Mouse (Mus musculus): ENCODE results near the gene Nop10.
"Not testable (repeated sequence)": the region's sequence is repeated elsewhere in the genome, so short reads cannot be mapped to it uniquely, and the experiment has no call there.

The Nop10 gene

DNA sequence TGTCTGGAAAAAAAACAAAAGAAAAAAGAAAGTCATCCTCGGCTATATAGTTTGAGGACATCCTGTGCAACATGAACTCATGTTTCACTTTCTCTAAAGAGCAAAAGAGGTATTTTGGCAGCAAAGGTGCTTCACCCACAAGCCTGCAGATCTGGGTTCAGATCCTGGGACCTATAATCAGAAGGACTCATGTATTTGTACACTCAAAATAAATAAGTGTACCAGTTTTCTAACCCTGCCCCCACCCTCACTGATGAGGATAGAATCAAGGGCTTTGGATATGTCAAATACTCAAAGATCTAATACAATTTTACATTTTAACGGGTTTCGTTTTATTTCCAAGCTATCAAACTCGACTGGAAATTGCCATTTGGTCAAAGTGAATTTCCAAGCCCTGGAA lies 2.6 kb downstream of the Nop10 start:
- no peak for DNase-seq (ENCODE audit: low spot score in 2 of 2)

DNA sequence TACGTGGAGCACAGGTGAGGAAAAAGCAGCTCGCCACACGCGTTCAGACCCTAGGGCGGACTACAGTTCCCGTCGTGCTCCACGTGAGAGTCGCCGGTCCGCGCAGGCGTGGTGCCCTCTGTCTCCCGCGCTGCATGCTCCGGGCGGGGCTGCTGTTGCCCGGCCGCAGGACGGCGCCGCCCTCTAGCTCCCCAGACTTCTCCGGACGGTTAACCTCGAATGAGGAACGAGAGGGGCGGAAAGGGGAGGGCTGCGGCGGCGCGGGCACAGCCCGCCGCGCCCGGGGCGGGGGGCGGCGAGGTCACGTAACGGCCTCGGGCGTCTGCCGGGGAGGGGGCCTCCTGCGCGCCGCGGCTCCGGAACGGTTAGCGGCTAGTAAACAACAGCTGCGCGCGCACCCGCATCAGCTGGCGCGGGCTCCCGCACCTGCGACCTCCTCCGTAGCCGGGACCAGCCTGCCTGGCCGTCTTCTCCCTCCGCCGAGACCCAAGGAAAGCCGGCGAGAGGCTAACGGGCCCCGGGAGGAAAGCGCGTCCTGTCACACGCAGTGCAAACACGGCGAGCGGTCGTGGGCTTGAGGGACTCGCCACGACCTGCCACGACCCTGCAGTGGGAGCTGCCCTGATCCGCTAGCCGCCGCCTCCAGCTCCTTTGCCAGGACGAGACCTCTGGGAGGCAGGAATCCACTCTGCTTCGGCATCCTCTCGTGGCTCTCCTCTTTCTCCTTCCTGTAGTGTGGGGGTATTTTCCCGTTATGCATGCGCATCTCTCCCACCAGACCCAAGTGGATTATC lies 3.9 kb downstream of the Nop10 start, which contains the start of gene Slc12a6:
TSS of gene Slc12a6 (plus strand) at position 378 of the 794 bp plus-strand sequence.
- peak; percentile 83 to 87 for DNase-seq (ENCODE audit: low spot score in 2 of 2)

DNA sequence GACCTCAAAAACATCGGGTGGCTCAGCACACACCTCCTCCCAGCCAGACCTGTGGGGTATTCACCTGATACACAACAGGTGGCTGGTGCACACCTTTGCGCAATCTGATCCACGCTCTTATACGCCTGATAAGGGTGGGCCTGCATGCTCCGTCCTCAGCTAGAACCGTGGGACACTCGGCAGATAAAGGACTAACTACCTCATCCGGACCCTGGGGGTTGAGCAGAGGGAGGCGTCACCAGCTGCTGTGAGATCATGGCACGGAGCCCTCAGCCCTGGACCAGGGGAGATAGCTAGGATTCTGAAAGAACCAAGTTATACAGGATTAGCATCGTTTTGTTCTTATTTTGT lies 4.5 kb downstream of the Nop10 start, which contains the start of gene Gm21985:
TSS of gene Gm21985 (plus strand) at position 73 of the 351 bp plus-strand sequence.
- peak; percentile 46 to 49 for DNase-seq (ENCODE audit: low spot score in 2 of 2)

DNA sequence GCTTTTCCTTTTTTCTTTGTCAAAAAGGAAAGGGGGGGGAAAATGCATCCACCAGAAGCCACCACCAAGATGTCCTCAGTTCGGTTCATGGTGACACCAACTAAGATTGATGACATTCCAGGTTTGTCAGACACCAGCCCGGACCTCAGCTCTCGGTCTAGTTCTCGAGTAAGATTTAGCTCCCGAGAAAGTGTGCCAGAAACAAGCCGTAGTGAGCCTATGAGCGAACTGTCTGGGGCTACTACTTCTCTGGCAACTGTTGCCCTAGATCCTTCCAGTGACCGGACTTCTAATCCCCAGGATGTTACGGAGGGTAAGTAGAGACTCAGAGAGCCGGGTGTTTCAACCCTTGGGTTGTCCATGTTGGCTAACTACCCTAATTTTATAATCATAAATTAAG lies 5.1 kb downstream of the Nop10 start:
- DNase-seq (ENCODE audit: low spot score in 2 of 2), result no peak

DNA sequence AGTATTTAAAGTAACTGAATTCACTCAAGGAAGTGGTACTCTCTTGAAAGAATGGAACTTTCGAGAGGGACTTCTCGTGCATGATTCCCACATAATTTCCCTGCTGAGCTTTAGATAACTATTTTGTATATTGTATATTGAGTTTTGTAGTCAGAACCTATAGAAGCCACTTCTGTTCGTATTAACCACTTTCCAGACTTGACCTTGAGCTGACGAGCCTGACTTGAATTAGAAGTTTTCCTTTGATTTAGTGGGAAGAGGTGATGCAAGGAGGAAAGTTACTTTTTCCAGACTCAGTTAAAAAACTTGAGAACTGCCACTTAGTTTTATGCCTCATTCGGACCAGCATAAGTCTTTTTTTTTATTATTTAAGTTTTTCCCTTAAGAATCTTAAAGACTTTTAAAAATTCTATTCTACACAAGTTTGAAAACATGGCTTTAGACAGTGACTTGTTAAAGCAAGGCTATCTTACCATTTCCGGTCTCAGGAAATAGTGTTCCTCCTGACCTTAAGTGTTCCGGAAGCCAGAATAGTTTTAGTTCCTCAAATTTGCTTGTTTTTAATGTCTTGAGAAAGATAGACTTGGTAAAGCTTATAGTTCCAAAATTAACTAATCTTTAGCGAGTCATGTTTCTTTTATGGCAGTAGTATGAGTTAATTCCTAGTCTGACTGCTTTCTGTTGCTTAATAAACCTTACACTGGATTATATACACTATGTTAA lies 6.0 kb downstream of the Nop10 start:
- DNase-seq (ENCODE audit: low spot score in 2 of 2), result no peak

DNA sequence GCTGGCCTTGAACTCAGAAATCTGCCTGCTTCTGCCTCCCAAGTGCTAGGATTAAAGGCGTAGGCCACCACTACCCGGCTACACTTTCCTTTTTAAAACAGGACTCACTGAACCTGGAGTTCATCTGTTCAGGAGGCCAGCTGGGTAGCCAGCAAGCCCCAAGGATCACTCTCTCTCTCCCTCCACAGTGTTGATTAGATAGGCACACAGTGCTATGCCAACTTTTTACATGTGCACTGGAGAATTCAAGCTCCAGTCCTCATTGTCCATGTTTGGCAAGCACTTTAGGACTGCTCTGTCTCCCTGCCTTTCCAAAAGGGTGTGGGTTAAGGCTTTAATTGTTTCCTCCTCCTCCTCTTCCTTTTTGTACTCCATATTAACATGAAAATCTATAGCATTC lies 8.3 kb downstream of the Nop10 start:
- no peak for DNase-seq (ENCODE audit: low spot score in 2 of 2)

DNA sequence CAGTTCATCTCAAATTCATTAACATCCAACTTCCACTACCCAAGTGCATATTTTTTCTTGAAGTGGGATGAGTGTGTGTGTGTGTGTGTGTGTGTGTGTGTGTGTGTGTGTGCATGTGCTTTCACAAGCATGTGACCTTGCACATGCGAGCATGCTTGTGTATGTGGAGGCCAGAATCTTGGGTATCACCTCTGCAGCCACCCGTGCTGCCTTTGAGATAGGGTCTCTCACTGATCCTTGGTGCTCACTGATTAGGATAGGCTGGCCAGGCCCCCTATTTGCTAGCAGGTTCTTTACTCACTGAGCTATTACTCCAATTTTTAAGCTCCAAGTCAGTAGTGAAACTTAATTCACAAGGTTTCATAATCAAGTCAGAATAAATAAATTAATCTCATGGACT lies 11.2 kb downstream of the Nop10 start:
- no peak for DNase-seq (ENCODE audit: low spot score in 2 of 2)

DNA sequence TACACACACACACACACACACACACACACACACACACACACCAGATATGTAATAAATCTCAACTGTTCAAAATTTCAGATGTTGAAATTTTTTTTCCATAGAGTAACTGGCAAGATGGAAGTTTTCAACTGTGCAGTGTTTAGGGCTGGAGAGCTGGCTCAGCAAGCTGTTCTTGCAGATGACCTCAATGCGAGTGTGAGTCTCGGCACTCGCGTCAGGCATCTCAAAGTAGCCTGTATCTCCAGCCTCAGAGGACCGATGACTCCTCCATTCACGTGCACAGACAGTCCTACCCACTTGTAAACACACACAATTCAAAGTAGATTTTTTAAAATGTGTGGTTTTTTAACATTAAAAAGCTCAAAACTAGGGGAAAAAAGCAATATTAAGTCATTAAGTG lies 11.7 kb downstream of the Nop10 start:
- no peak for DNase-seq (ENCODE audit: low spot score in 2 of 2)

DNA sequence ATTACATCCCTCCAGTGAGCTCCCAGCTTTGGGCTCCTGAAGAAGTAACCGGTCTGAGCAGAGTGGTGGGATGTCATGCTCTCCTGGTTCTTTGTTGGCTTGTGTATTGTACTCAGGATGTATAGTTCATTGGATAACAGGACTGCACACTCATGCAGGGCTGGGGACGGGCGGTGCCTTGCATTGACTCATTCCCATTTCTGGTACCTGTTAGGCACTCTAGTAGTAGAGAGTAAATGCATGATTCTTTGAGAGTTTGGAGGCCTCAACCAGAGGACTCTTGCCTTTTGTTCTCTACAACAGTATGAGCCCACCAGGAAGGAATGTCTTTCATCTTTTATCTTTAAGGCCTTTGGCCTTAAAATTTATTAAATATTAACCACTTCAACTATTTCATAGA lies 15.1 kb downstream of the Nop10 start:
- no peak for DNase-seq (ENCODE audit: low spot score in 2 of 2)

DNA sequence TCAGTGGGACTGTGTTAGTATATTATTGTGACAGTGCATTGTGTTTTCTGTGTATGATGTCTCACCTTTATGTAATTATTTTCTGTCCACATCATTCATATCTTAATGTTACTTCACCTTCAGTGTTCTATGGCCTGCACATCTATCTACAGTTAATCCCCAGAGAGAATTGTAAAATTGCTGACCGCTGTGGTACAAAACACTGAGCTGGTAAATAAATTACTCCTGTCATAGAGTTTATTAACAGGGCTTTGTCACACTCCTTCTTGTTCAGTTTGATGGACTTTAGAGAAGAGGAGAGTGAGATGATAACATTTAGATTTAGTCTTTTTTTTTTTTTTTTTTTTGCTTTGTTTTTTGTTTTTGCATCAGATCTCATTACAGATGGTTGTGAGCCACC lies 21.1 kb downstream of the Nop10 start:
- no peak for DNase-seq (ENCODE audit: low spot score in 2 of 2)

DNA sequence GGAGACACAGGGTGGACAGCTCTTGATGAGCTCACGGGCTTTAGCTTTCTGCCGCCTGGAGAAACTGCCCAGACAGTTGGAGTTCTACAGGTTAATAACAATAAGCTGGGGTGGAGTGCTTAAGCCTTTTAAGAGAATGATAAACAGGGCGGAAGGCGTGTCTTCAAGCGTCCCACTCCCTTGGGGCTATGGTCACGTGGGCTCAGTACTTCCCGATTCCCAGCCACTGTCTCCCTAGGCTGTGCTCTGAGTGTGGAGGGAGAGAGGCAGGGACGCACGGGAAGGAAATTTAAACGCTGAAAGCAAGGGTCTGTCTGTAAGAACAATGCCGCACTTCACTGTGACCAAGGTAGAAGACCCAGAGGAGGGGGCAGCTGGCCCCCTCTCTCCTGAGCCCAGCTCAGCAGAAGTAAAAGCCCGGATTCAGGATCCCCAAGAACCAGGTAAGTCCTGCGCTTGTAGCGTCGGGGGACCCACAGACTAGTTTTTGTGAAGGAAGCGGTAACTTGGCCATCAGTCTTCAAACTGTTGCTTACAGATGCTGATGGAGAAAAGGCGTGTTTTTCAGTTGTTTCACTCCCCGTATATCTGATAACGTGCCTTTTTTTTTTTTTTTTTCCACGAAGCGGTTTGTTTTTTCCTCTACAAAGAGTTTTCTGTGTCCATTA lies 22.8 kb downstream of the Nop10 start:
- no peak for DNase-seq (ENCODE audit: low spot score in 2 of 2)

DNA sequence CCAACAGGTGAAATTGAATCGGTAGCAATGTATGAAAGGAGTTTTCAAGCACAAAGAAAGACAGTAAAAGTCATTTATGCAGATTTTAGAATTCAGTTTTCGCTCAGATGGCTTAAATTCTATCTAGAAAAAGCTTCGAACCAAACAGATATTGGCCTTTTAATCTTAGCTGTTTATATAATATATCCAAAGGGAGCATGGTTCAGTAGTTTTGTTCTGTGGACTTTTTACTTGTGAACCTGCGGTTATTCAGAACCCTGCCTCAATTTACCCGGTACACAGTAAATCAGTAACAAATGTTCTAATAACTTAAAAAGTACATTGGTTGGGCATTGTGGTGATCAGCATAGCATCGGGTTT lies 23.3 kb downstream of the Nop10 start:
- DNase-seq (ENCODE audit: low spot score in 2 of 2), result no peak

DNA sequence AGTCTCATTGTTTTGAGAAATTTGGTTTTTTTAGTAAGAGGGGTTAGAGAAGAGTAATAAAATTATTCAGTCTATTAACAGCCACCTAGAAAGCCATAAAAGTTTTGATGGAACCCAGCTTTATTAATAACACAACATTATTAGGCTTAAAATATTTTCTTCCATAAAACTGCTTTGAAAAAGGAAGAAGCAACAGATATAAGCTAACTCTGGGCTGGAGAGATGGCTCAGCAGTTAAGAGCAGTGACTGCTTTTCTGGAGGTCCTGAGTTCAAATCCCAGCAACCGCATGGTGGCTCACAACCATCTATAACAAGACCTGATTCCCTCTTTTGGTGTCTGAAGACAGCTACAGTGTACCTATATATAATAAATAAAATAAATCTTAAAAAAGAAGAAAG lies 24.3 kb downstream of the Nop10 start:
- not testable (repeated sequence) for DNase-seq (ENCODE audit: low spot score in 2 of 2)

DNA sequence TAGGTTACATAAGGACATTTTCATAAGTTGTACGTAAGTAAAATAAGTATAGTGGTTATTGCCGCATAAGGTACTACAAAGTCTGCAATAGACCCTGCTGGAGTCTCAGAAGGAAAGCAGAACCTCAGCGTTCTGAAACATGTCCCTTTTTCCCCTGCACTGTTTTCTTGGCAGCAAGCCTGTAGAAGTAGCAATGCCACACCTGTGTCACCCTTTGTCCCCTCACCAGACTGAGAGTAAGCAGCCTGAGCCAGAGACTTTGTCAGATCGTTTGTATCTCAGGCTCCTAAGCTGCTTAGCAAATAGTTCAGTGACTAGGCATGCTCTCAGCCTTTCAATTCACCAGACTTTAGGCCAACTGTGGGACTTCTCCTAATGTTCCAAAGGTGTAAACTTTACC lies 25.3 kb downstream of the Nop10 start:
- no peak for DNase-seq (ENCODE audit: low spot score in 2 of 2)

DNA sequence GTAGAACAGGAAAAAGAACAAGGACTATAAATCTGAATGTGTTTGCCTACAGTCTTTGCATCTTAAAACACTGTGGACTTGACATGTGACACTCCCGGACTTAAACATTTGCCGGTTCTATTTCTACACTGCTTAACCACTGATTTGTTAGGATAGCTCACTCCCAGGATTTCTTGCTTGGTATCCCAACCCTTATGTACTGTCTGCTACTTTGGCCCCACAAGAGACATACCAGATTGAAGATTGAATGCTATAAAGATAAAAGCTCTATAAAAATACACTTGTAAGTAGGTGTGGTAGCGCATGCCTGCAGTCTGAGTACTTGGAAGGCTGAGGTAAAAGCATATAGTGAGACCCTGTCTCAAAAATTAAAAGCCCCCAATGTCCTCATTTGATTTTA lies 27.8 kb downstream of the Nop10 start:
- no peak for DNase-seq (ENCODE audit: low spot score in 2 of 2)

DNA sequence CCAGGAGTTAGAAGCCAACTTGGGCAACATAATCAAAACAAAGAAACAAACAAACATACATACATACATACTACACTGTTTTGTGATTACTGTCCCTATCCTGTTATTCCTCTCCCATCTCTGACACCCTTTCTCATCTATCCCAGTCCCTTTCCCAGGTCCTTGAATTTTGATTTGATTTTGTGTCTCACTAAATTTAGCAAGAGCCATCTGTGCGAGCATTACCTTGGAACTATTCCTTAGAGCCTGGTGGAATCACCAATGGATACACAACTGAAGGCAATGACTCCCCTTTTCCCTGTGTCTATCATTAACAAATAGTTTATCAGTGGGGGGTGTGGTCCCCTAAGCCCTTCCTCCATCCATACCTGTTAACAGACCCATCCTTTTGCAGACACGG lies 31.1 kb downstream of the Nop10 start:
- DNase-seq (ENCODE audit: low spot score in 2 of 2), result no peak

DNA sequence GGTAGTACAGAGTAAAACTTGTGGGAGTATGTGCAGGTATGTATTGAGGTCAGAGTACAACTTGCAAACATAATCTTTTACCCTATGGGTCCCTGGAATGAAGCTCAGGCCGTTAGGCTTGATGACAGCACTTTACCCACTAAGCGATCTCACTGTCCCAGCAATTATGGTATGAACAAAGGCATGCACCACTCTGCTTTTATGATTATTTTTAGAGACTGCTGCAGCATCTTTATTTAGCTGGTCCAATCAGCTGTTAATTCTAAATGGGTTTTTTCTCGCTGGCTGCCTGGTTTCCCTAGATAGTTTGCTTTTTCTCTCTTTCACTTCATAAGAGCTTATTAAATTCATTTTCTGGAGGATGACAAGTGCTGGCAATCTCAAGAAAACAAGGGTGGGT lies 34.5 kb downstream of the Nop10 start:
- DNase-seq (ENCODE audit: low spot score in 2 of 2), result no peak

DNA sequence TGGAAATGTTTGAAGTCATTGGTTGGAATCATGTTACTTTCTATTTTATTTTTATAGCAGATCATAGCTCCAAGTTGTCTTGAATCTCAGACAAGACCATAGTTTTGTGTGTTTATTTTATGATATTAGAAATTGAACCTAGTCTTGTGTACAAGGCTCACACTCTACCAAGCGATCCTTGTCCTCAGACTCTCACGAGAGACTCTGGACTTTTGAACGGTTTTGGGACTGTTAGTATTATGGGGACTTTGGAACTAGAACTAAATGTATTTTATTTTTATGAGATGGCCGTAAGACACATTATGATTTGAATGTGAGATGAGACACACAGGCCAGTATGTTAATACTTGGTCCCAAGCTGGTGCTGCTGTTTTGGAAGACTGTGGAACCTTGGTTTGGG lies 36.5 kb downstream of the Nop10 start:
- no peak for DNase-seq (ENCODE audit: low spot score in 2 of 2)

DNA sequence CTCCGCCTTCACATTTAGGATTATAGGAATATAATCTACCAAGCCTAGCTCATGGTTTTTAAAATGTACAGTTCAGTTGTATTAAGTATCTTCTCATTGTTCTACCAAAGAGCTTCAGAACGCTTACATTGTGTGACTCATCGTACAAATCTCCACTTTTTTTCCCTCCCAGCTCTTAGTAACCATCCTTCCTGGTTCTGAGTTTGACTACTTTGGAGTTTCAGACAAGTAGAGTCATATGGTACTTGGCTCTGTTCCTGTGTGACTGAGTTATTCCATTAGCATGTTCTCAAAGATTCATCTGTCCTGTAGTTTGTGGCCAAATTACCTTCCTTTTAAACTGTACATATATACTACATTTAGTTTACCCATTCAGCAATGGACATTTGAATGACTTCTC lies 46.9 kb downstream of the Nop10 start:
- DNase-seq (ENCODE audit: low spot score in 2 of 2), result no peak

DNA sequence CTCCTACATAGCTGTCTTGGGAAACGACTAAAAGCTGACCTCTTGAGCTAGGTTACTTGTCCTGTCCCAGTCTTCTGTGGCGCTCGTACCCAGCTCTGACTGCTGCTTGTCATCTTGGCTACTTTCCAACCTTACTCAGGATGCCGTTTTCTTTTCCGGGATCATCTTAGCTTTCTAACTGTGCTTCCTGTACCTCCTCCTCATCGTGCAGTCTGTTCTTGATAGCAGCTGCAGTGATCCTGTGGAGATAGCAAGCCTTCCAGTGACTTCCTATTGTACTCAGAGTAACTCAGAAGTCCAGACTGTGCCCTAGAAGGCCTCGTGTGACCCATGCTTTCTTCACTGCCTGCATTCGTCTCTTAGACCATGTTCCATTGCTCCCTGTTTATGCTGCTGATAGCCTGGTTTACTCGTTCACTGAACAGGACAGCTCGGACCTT lies 47.5 kb downstream of the Nop10 start:
- no peak for DNase-seq (ENCODE audit: low spot score in 2 of 2)

Data from frontal cortex, postnatal 10 days (tissue).